9 mouse cellular contexts compared by ENCODE assay signal in the genomic region with DNA sequence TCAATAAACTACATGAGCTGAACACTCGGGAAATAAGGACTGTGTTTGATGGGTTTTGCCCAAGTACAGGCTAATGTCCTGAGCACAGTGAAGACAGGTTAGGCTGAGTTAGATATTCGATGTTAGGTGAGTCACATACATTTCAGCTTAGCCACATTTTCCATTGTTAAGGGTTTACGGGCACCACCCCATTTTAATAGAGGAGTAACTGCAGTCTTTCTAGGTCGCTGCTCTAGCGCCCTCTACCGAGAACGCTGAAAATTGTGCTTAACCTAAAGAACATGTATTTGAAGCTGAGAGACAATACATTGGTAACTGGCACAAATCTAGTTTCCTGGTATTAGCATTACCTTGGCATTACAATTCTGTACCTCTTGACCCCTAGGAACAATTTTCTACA.
A peak's percentile ranks its signal among the peaks of the same experiment; 100 is the strongest.
DNase-seq lines count a peak whose midpoint lies in the region; ATAC-seq lines count a peak whose summit lies in the region.
"Had no signal": no experiment of that assay in that cellular context is flagged by ENCODE, and none has a peak within 500 bp of the region (broad histone marks: within the 10 kb centered on the region; RNA-seq: fewer than 3 reads in every experiment).

No protein-coding gene starts in this region.

- H3K27ac ChIP-seq in midbrain, embryonic 10.5 days (replicated peaks), result no peak overlapping the region
- no peak overlapping the region for H3K27ac ChIP-seq in midbrain, embryonic 15.5 days

- H3K9me3 ChIP-seq in midbrain, embryonic 10.5 days (replicated peaks), result no peaks in the 10 kb centered on the region
- H3K9me3 ChIP-seq in midbrain, embryonic 15.5 days, result no peaks in the 10 kb centered on the region

- H3K36me3 ChIP-seq in midbrain, embryonic 10.5 days, result peaks cover 27% of the 10 kb centered on the region
- no peaks in the 10 kb centered on the region for H3K36me3 ChIP-seq in midbrain, embryonic 15.5 days (replicated peaks)

- no peak for DNase-seq in frontal cortex, postnatal 10 days (ENCODE audit: low spot score in 2 of 2)
- peak; percentile 41 for DNase-seq in midbrain, embryonic 10.5 days (ENCODE audit: low spot score)
- peak; percentile 82 for DNase-seq in ZHBTc4 (ENCODE audit: low read depth, low spot score)
- DNase-seq in lung, postnatal 36 days, result peak; percentile 72
- DNase-seq in adrenal gland, adult 18-20 months (ENCODE audit: low spot score in 2 of 2), result no peak

- no peak overlapping the region for H3K4me2 ChIP-seq in midbrain, embryonic 15.5 days

- H3K27me3 ChIP-seq in midbrain, embryonic 10.5 days (ENCODE audit: low read depth, poor library complexity, severe bottlenecking), result no peaks in the 10 kb centered on the region
- no peaks in the 10 kb centered on the region for H3K27me3 ChIP-seq in midbrain, embryonic 15.5 days (replicated peaks)

- ATAC-seq in frontal cortex, adult (ENCODE audit: low TSS enrichment), result 0 out of 2 replicates have a peak, but pooled peaks have one; percentile 51
- ATAC-seq in midbrain, embryonic 15.5 days (replicated peaks), result no peak
- ATAC-seq in erythroid progenitor cell, adult 5-6 weeks (replicated peaks; ENCODE audit: low FRiP score, poor library complexity, severe bottlenecking), result no peak

- H3K4me3 ChIP-seq in midbrain, embryonic 10.5 days, result no peak overlapping the region
- no peak overlapping the region for H3K4me3 ChIP-seq in midbrain, embryonic 15.5 days
- H3K4me3 ChIP-seq: erythroblast, embryonic 14.5 days had no signal

- no peaks in the 10 kb centered on the region for H3K4me1 ChIP-seq in midbrain, embryonic 10.5 days
- no peaks in the 10 kb centered on the region for H3K4me1 ChIP-seq in midbrain, embryonic 15.5 days

- H3K9ac ChIP-seq in midbrain, embryonic 15.5 days, result no peak overlapping the region

- 37% methylated on average over 7 of the region's 7 CpGs for WGBS in midbrain, embryonic 10.5 days
- WGBS in midbrain, embryonic 15.5 days, result 33% methylated on average over 7 of the region's 7 CpGs

Comparison
In these comparisons a context has a peak if more than half of its experiments do, and no peak if none do; other contexts are left out.
1. DNase-seq: peak in midbrain, embryonic 10.5 days (single experiment), ZHBTc4 (single experiment) and lung, postnatal 36 days (single experiment); none in frontal cortex, postnatal 10 days (0 of 2) and adrenal gland, adult 18-20 months (0 of 2).